Mouse (Mus musculus) heart, embryonic 14.5 days (tissue): ENCODE measurements at regions not wholly inside any gene's neighbourhood (a gene's known extent, or its start where the extent isn't known, plus 50 kb on each side); places are given as distances from the start of the nearest gene placed in this dataset.

Source experiments
- ATAC-seq: fragments of 200-750 bp; cut with Nextera tagmentation; 2 replicates; pipeline ENCODE4 v1.8.0; 2017; ENCODE audit warnings: low read depth, moderate TSS enrichment; ENCODE audit not compliant: insufficient number of reproducible peaks, insufficient read depth, low FRiP score
- H3K27ac ChIP-seq, 2 experiments: fragments of 200-500 bp in 1 of 2; fragments of 300-500 bp in 1 of 2; sonication (generic) in 1 of 2; replicated peaks in 1 of 2; 2 replicates each; pipeline ENCODE4 v1.5.1; 2012 to 2014; ENCODE audit warnings: low read depth in 2 of 2, low read length in 2 of 2, control low read depth in 1 of 2, mild to moderate bottlenecking in 1 of 2, mixed read lengths in 1 of 2; ENCODE audit not compliant: control insufficient read depth in 1 of 2, insufficient read depth in 1 of 2
- H3K27me3 ChIP-seq: fragments of 300-500 bp; sonication (generic); 2 replicates; pipeline ENCODE4 v1.6.1; 2014; ENCODE audit warnings: mild to moderate bottlenecking, low read length, control low read depth; ENCODE audit not compliant: control insufficient read depth, insufficient read depth
- H3K36me3 ChIP-seq: fragments of 300-500 bp; sonication (generic); 2 replicates; pipeline ENCODE4 v1.6.1; 2014; ENCODE audit warnings: mild to moderate bottlenecking, control low read depth, low read length, mixed read lengths; ENCODE audit not compliant: control insufficient read depth, insufficient read depth
- H3K4me1 ChIP-seq, 2 experiments: fragments of 200-500 bp in 1 of 2; fragments of 300-500 bp in 1 of 2; sonication (generic) in 1 of 2; 2 replicates each; pipeline ENCODE4 v1.6.1; 2012 to 2014; ENCODE audit warnings: low read length in 2 of 2, control low read depth in 1 of 2, mixed read lengths in 1 of 2; ENCODE audit not compliant: control insufficient read depth in 2 of 2, insufficient read depth in 2 of 2
- H3K4me2 ChIP-seq: fragments of 300-500 bp; sonication (generic); 2 replicates; pipeline ENCODE4 v1.6.1; 2014; ENCODE audit warnings: mild to moderate bottlenecking, low read length
- H3K4me3 ChIP-seq, 2 experiments: fragments of 200-500 bp in 1 of 2; fragments of 300-500 bp in 1 of 2; sonication (generic) in 1 of 2; 2 replicates each; pipeline ENCODE4 v1.5.1; 2012 to 2014; ENCODE audit warnings: low read length in 2 of 2, mild to moderate bottlenecking in 2 of 2, control low read depth in 1 of 2, low read depth in 1 of 2, moderate library complexity in 1 of 2; ENCODE audit not compliant: control insufficient read depth in 1 of 2, insufficient read depth in 1 of 2
- H3K9ac ChIP-seq: fragments of 300-500 bp; sonication (generic); 2 replicates; pipeline ENCODE4 v1.6.1; 2014; ENCODE audit warnings: mild to moderate bottlenecking, low read length
- H3K9me3 ChIP-seq: fragments of 300-500 bp; sonication (generic); 2 replicates; pipeline ENCODE4 v1.6.1; 2016; ENCODE audit warnings: low read length, control low read depth; ENCODE audit not compliant: control insufficient read depth
- WGBS: fragments of 180-500 bp; shearing (Covaris S2); extraction: QIAGEN DNeasy Blood & Tissue Kit; methylation state at CpG from one replicate; pipeline ENCODE4 v1.1.7; 2014; 5-methylcytosine and 5-hydroxymethylcytosine counted together

DNA sequence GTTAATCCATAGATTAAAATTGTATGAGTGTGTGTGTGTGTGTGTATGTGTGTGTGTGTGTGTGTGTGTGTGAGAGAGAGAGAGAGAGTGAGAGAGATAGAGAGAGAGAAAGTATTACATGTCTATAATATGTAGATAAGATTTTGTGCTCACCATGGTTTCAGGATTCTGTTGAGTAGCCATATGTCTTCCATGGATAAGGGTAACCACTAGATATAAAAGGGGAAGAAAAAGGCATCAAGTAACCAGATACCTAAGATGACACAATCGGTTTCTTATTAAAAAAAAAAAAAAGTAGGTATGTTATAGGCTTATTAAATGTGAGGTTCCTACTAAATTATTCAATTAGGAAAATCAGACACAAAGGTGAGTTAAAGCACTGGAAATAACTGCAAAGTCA, 135.1 kb upstream of the B3galt2 start:
- no peak overlapping the region for H3K4me2 ChIP-seq
- H3K4me1 ChIP-seq: peaks cover 4 to 16% of the 10 kb centered on the region in 2 experiments
- no peaks in the 10 kb centered on the region for H3K36me3 ChIP-seq
- H3K9me3 ChIP-seq: no peaks in the 10 kb centered on the region
- H3K9ac ChIP-seq: no peak overlapping the region
- 92% methylated on average over 1 of the region's 1 CpGs for WGBS
- H3K27ac ChIP-seq: no peak overlapping the region
- no peak for ATAC-seq
- no peak overlapping the region for H3K4me3 ChIP-seq
- no peaks in the 10 kb centered on the region for H3K27me3 ChIP-seq

DNA sequence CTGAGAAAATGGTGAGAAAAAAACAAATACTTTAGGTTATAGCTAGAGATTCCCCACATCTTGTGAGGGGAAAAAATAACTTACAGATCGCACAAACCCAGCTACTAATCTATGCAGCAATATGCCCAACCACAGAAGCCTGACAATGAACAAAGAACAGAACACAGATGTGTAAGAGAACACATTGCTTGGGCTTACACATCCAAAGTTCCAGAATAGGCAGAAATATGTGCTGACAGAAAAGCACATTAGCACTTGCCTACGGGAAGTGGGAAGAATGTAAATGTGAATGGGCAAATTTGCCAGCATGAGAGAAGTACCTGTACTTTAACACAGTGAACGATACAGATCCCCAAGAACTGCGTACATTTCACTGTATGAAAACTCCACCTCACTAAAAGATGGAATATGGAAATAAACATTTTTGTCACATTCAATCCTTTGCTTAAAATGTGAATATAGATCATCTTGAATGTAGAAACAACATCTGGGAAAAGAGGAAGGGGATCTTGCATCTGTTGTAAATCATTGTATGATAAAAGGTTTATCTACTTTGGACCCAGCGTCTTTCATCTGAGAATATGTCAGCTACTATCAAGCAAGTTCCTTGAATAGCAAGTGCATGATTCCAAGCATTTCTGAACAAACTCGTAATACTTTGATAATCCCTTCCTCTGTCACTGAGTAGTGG, 116.5 kb upstream of the B3galt2 start:
- Histone ChIP-seq H3K27me3 (no peaks in the 10 kb centered on the region), H3K27ac (peak overlapping the region in 1 of 2 experiments; percentile 33; a peak in 3 of 4 replicates), H3K9me3 (no peaks in the 10 kb centered on the region), H3K4me2 (peak overlapping the region; percentile 32), H3K4me3 (no peak overlapping the region), H3K4me1 (peaks cover 3 to 15% of the 10 kb centered on the region in 2 experiments), H3K36me3 (no peaks in the 10 kb centered on the region), H3K9ac (no peak overlapping the region)
- ATAC-seq: no peak
- 34% methylated on average over 6 of the region's 6 CpGs for WGBS

DNA sequence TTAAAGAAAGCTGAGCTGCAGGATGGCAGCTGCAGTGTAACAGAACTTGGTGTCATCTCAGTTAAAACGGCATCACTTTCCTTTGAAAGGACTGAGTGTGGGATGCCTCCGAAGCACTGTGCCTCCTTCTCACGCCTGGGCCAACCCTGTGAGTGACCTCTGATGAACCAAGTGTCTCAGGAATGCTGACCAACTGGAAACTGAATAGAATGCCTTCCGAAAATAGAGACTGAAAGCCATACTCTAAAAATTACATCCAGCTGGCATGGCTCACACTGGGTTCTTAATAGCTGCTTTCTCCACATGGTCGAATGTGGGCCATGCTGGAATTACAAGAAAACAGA, 116.0 kb upstream of the B3galt2 start:
- H3K9me3 ChIP-seq: no peaks in the 10 kb centered on the region
- H3K9ac ChIP-seq: no peak overlapping the region
- no peak overlapping the region for H3K4me3 ChIP-seq
- H3K36me3 ChIP-seq: no peaks in the 10 kb centered on the region
- H3K27me3 ChIP-seq: no peaks in the 10 kb centered on the region
- peaks cover 3 to 15% of the 10 kb centered on the region in 2 experiments for H3K4me1 ChIP-seq
- WGBS: 20% methylated on average over 5 of the region's 5 CpGs
- ATAC-seq: peak; percentile 50; the same call in 1 of the 2 replicates
- H3K27ac ChIP-seq: peak overlapping the region; percentile 11 to 33; a peak in 3 of 4 replicates
- peak overlapping the region; percentile 32 for H3K4me2 ChIP-seq

DNA sequence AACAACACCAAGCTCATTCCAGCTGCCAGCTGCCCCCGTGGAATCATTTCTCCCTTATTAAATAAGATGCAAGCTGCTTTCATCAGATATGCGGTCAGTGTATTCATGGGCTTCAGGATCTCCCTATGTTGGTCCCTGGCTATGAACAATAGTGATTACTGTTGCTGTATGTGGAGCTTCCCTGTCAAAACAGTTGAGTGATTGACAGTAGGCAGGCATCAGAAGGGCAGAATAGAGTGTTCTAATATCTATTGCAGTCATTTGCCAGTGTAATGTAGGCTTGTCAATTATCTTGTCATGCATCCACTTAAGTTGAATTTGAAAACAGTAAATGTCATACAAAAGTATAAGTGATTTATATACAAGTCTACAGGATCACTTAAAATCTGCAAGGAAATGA, 100.2 kb upstream of the B3galt2 start:
- ATAC-seq: no peak
- Histone ChIP-seq H3K4me2 (no peak overlapping the region), H3K27me3 (no peaks in the 10 kb centered on the region), H3K4me1 (peaks cover 0 to 17% of the 10 kb centered on the region in 2 experiments; a peak in 2 of 4 replicates), H3K9ac (no peak overlapping the region), H3K36me3 (no peaks in the 10 kb centered on the region), H3K9me3 (no peaks in the 10 kb centered on the region), H3K4me3 (no peak overlapping the region), H3K27ac (no peak overlapping the region)
- WGBS: 87% methylated on average over 2 of the region's 2 CpGs

DNA sequence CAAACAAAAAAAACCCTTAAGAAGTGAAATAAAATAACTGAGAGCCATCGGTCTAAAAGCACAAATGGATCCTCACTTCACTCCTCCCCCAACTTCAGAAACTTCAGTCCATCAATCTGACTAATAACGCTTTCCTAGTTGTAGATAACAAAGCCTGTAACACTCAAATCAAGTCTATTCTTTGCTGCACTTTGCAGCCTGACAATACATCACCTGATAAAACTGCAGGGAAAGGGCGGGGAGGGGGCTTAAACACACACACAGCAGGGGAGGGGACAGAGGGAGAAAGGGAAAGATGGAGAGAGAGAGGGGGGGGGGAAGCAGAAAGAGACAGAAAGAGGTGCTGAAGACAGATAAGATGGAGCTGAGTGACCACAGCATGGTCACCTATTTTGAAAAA, 99.8 kb upstream of the B3galt2 start:
- H3K27ac ChIP-seq: no peak overlapping the region
- peaks cover 0 to 17% of the 10 kb centered on the region in 2 experiments; a peak in 2 of 4 replicates for H3K4me1 ChIP-seq
- no peak overlapping the region for H3K9ac ChIP-seq
- peak overlapping the region; percentile 21 for H3K4me2 ChIP-seq
- H3K27me3 ChIP-seq: no peaks in the 10 kb centered on the region
- WGBS: 8% methylated on average over 3 of the region's 3 CpGs
- no peaks in the 10 kb centered on the region for H3K36me3 ChIP-seq
- ATAC-seq: no peak
- H3K9me3 ChIP-seq: no peaks in the 10 kb centered on the region
- H3K4me3 ChIP-seq: no peak overlapping the region
